8 mouse cellular contexts compared by ENCODE assay signal in genomic region chr5:5419992-5420455, GRCm38 (mm10). TPM values are rescaled to one million over a fixed set of nuclear protein-coding genes. Genes with fewer than 3 reads are reported as not detected.
A peak's percentile ranks its signal among the peaks of the same experiment; 100 is the strongest.
DNase-seq lines count a peak whose midpoint lies in the region; ATAC-seq lines count a peak whose summit lies in the region.

Gene Cdk14, minus strand, starts transcription at chr5:5420312.

- 86% methylated on average over 9 of the region's 9 CpGs for WGBS in embryonic facial prominence, embryonic 15.5 days
- WGBS in hindbrain, embryonic 15.5 days: 93% methylated on average over 9 of the region's 9 CpGs
- 22% methylated on average over 9 of the region's 9 CpGs for WGBS in liver, embryonic 15.5 days (ENCODE audit: insufficient replicate concordance)

- ATAC-seq in CD4-positive, CD25-positive, alpha-beta regulatory T cell, adult 4 months: peak; percentile 84
- ATAC-seq in embryonic facial prominence, embryonic 15.5 days (ENCODE audit: insufficient number of reproducible peaks, low FRiP score, low TSS enrichment, low read depth): no peak
- ATAC-seq in hindbrain, embryonic 15.5 days (ENCODE audit: low FRiP score, low read depth): no peak
- peak; percentile 42 for ATAC-seq in liver, embryonic 15.5 days (ENCODE audit: insufficient read depth)

- peak; percentile 95 for DNase-seq in 3T3-L1 (ENCODE audit: low read depth, low spot score)
- DNase-seq in natural killer cell, adult 2 months (ENCODE audit: low spot score in 2 of 2): peak; percentile 80 to 83
- DNase-seq in right cerebral cortex, postnatal 10 days (ENCODE audit: low spot score in 2 of 2): no peak
- DNase-seq in ovary, postnatal 36 days (ENCODE audit: low spot score): no peak

- H3K36me3 ChIP-seq in embryonic facial prominence, embryonic 15.5 days: no peaks in the 10 kb centered on the region
- H3K36me3 ChIP-seq in hindbrain, embryonic 15.5 days: no peaks in the 10 kb centered on the region
- no peaks in the 10 kb centered on the region for H3K36me3 ChIP-seq in liver, embryonic 15.5 days (replicated peaks)

- H3K4me2 ChIP-seq in embryonic facial prominence, embryonic 15.5 days (replicated peaks): no peak within 1 kb of the TSS
- no peak within 1 kb of the TSS for H3K4me2 ChIP-seq in hindbrain, embryonic 15.5 days
- no peak within 1 kb of the TSS for H3K4me2 ChIP-seq in liver, embryonic 15.5 days

- no peak within 1 kb of the TSS for H3K9ac ChIP-seq in embryonic facial prominence, embryonic 15.5 days
- no peak within 1 kb of the TSS for H3K9ac ChIP-seq in hindbrain, embryonic 15.5 days
- H3K9ac ChIP-seq in liver, embryonic 15.5 days: no peak within 1 kb of the TSS

- H3K4me1 ChIP-seq in embryonic facial prominence, embryonic 15.5 days: no peaks in the 10 kb centered on the region
- H3K4me1 ChIP-seq in hindbrain, embryonic 15.5 days (replicated peaks): no peaks in the 10 kb centered on the region
- H3K4me1 ChIP-seq in liver, embryonic 15.5 days (replicated peaks): no peaks in the 10 kb centered on the region

- H3K9me3 ChIP-seq in embryonic facial prominence, embryonic 15.5 days (replicated peaks): no peaks in the 10 kb centered on the region
- no peaks in the 10 kb centered on the region for H3K9me3 ChIP-seq in hindbrain, embryonic 15.5 days
- no peaks in the 10 kb centered on the region for H3K9me3 ChIP-seq in liver, embryonic 15.5 days (replicated peaks)

- no peaks in the 10 kb centered on the region for H3K27me3 ChIP-seq in embryonic facial prominence, embryonic 15.5 days
- no peaks in the 10 kb centered on the region for H3K27me3 ChIP-seq in hindbrain, embryonic 15.5 days
- H3K27me3 ChIP-seq in liver, embryonic 15.5 days: no peaks in the 10 kb centered on the region

- H3K4me3 ChIP-seq in embryonic facial prominence, embryonic 15.5 days (replicated peaks): no peak within 1 kb of the TSS
- no peak within 1 kb of the TSS for H3K4me3 ChIP-seq in hindbrain, embryonic 15.5 days
- H3K4me3 ChIP-seq in liver, embryonic 15.5 days (replicated peaks): no peak within 1 kb of the TSS

- no peak within 1 kb of the TSS for H3K27ac ChIP-seq in embryonic facial prominence, embryonic 15.5 days (replicated peaks)
- H3K27ac ChIP-seq in hindbrain, embryonic 15.5 days (replicated peaks): no peak within 1 kb of the TSS
- H3K27ac ChIP-seq in liver, embryonic 15.5 days (replicated peaks): peak within 1 kb of the TSS; percentile 45

RNA-seq across cellular contexts. Expression of gene Cdk14, which starts in this region (rescaled TPM):
- polyA plus RNA-seq in CD4-positive, CD25-positive, alpha-beta regulatory T cell, adult 4 months (2017; shearing (Covaris generic)): under 1 TPM in 1 of 2 experiments, not detected in 1; 0.60 TPM
- polyA plus RNA-seq in embryonic facial prominence, embryonic 15.5 days (2015; fragmentation: Nextera tagmentation; extraction: Ambion mirVana): 24.5 and 26.2 TPM in 2 replicates
- 44.1 and 47.8 TPM in 2 replicates for polyA plus RNA-seq in hindbrain, embryonic 15.5 days (2015; fragmentation: Nextera tagmentation; extraction: Ambion mirVana)
- 1.2 TPM in 2 replicates for polyA plus RNA-seq in liver, embryonic 15.5 days (2015; fragmentation: Nextera tagmentation; extraction: Ambion mirVana)

Comparison
In these comparisons a context has a peak if more than half of its experiments do, and no peak if none do; other contexts are left out.
1. RNA of gene Cdk14 (polyA plus RNA-seq): 44.1 to 47.8 TPM in hindbrain, embryonic 15.5 days and 24.5 to 26.2 TPM in embryonic facial prominence, embryonic 15.5 days; 1.2 TPM in liver, embryonic 15.5 days and 0.60 TPM in CD4-positive, CD25-positive, alpha-beta regulatory T cell, adult 4 months; every median in the first group is over 10 times any median in the second.
2. Peak in ATAC-seq in CD4-positive, CD25-positive, alpha-beta regulatory T cell, adult 4 months; RNA of the gene not detected or under 1 TPM.
3. DNase-seq: peak in 3T3-L1 (single experiment) and natural killer cell, adult 2 months (2 of 2); none in right cerebral cortex, postnatal 10 days (0 of 2) and ovary, postnatal 36 days (single experiment).